Mouse (Mus musculus): ENCODE results near the gene Mrps11.

- no peak for TF ChIP-seq CTCF (IDR thresholded peaks at IDR 0.05; ENCODE audit: low read depth)
- no peak for TF ChIP-seq EP300 (IDR thresholded peaks at IDR 0.05; ENCODE audit: low read depth)
Observed at GRCm38 (mm10) chr7:78807192-78807591, 24.3 kb downstream of the Mrps11 start.
